Mouse (Mus musculus) cerebellum, adult 2 months (tissue): Measurements from ENCODE around the gene Hpse. TPM values are rescaled to one million over a fixed set of nuclear protein-coding genes. Genes with fewer than 3 reads are reported as not detected.

Source experiments
- DNase-seq, 2 experiments: peaks; one replicate each; pipeline ENCODE4 v3.0.0; 2021
- H3K27ac ChIP-seq: fragments of 200-500 bp; 2 replicates; pipeline ENCODE4 v1.5.1; 2012; ENCODE audit warnings: low read length, control low read depth, inconsistent platforms; ENCODE audit not compliant: insufficient read depth
- H3K27me3 ChIP-seq: fragments of 200-500 bp; 2 replicates; pipeline ENCODE4 v1.6.1; 2012; ENCODE audit warnings: inconsistent platforms, mild to moderate bottlenecking, low read length, moderate library complexity; ENCODE audit not compliant: control insufficient read depth, insufficient read depth
- H3K4me1 ChIP-seq: fragments of 200-500 bp; 2 replicates; pipeline ENCODE4 v1.6.1; 2011; ENCODE audit warnings: low read length; ENCODE audit not compliant: control insufficient read depth, insufficient read depth
- H3K4me3 ChIP-seq: fragments of 200-500 bp; replicated peaks from 2 replicates; pipeline ENCODE3; 2011; ENCODE audit warnings: mild to moderate bottlenecking, low read depth, low read length, control low read depth; ENCODE audit not compliant: insufficient read depth
- CTCF ChIP-seq: fragments of 200-500 bp; IDR thresholded peaks from 2 replicates; pipeline ENCODE4 v1.5.1; 2011; ENCODE audit warnings: low read depth, mild to moderate bottlenecking, control low read depth, low read length, moderate library complexity, borderline replicate concordance; ENCODE audit not compliant: insufficient read depth
- POLR2A ChIP-seq: fragments of 200-500 bp; IDR thresholded peaks from 2 replicates; pipeline ENCODE4 v1.6.1; 2011; ENCODE audit warnings: low read length, control low read depth, borderline replicate concordance; ENCODE audit not compliant: insufficient read depth
- WGBS: fragments of 180-500 bp; shearing (Covaris S2); methylation state at CpG from one replicate; pipeline ENCODE4 v1.1.7; 2018; 5-methylcytosine and 5-hydroxymethylcytosine counted together
- polyA plus RNA-seq: library from polyadenylated mRNA; depleted of rRNA; stranded (reverse); fragments of >200 nt; gene quantifications from 2 replicates; pipeline ENCODE4 v1.2.3, GENCODE M21; 2012

Hpse gene
- polyA plus RNA-seq, 1 experiment, result 0.67 TPM

- Histone ChIP-seq H3K4me1 (no peaks in the 10 kb centered on the region), H3K27ac (peak within 1 kb of the TSS; percentile 83), H3K4me3 (peak within 1 kb of the TSS; percentile 98), H3K27me3 (no peaks in the 10 kb centered on the region)
- DNase-seq, result peak; percentile 81 to 85
- 9% methylated on average over 17 of the region's 17 CpGs for WGBS
- TF ChIP-seq POLR2A (no peak), CTCF (peak; percentile 69)
Observed at GRCm38 (mm10) chr5:100674711-100675376, 44.7 kb downstream of the Hpse start, which contains the start of gene Coq2. Coq2 (minus strand) TSS chr5:100675140.

GRCm38 (mm10) chr5:100673745-100674486 lies 45.6 kb downstream of the Hpse start:
- Histone ChIP-seq H3K27me3 (no peaks in the 10 kb centered on the region), H3K4me1 (no peaks in the 10 kb centered on the region), H3K4me3 (peak overlapping the region; percentile 98), H3K27ac (peak overlapping the region; percentile 83)
- peak; percentile 91 to 94 for DNase-seq
- TF ChIP-seq CTCF, result no peak
- peak; percentile 67 for TF ChIP-seq POLR2A
- under 1% methylated on average over 71 of the region's 71 CpGs for WGBS

- Histone ChIP-seq H3K4me1 (no peaks in the 10 kb centered on the region), H3K27me3 (no peaks in the 10 kb centered on the region), H3K4me3 (no peak overlapping the region), H3K27ac (no peak overlapping the region)
- DNase-seq, result peak in 1 of 2 experiments; percentile 11
- TF ChIP-seq POLR2A, result no peak
- WGBS, result 73% methylated on average over 4 of the region's 4 CpGs
Observed at GRCm38 (mm10) chr5:100672403-100672802, 47.1 kb downstream of the Hpse start.

- TF ChIP-seq POLR2A, result no peak
- no peak for TF ChIP-seq CTCF
- WGBS, result 88% methylated on average over 3 of the region's 3 CpGs
- H3K27ac ChIP-seq, result no peak overlapping the region
- no peaks in the 10 kb centered on the region for H3K4me1 ChIP-seq
- H3K27me3 ChIP-seq, result no peaks in the 10 kb centered on the region
- H3K4me3 ChIP-seq, result no peak overlapping the region
- DNase-seq, result no peak
Observed at GRCm38 (mm10) chr5:100671897-100672296, 47.6 kb downstream of the Hpse start.

GRCm38 (mm10) chr5:100671398-100671797 lies 48.1 kb downstream of the Hpse start:
- Histone ChIP-seq H3K4me1 (no peaks in the 10 kb centered on the region), H3K27me3 (no peaks in the 10 kb centered on the region), H3K27ac (no peak overlapping the region), H3K4me3 (no peak overlapping the region)
- 15% methylated on average over 5 of the region's 5 CpGs for WGBS
- TF ChIP-seq POLR2A, result no peak
- peak; percentile 59; the same call in 1 of the 2 replicates for TF ChIP-seq CTCF
- peak; percentile 45 to 55 for DNase-seq

GRCm38 (mm10) chr5:100666965-100667364 lies 52.6 kb downstream of the Hpse start:
- no peak for DNase-seq
- 86% methylated on average over 1 of the region's 1 CpGs for WGBS

GRCm38 (mm10) chr5:100663854-100664253 lies 55.7 kb downstream of the Hpse start:
- H3K27me3 ChIP-seq, result no peaks in the 10 kb centered on the region
- H3K4me3 ChIP-seq, result no peak overlapping the region
- TF ChIP-seq CTCF (peak; percentile 28; the same call in 1 of the 2 replicates), POLR2A (no peak)
- 49% methylated on average over 5 of the region's 5 CpGs for WGBS
- H3K4me1 ChIP-seq, result no peaks in the 10 kb centered on the region
- peak in 1 of 2 experiments; percentile 18 for DNase-seq
- no peak overlapping the region for H3K27ac ChIP-seq

More at GRCm38 (mm10) chr5:100666965-100667364, 52.6 kb downstream of the Hpse start:
- H3K4me3 ChIP-seq, result no peak overlapping the region
- H3K4me1 ChIP-seq, result no peaks in the 10 kb centered on the region
- no peak for TF ChIP-seq POLR2A
- TF ChIP-seq CTCF, result no peak
- H3K27me3 ChIP-seq, result no peaks in the 10 kb centered on the region
- no peak overlapping the region for H3K27ac ChIP-seq

GRCm38 (mm10) chr5:100663011-100663410 lies 56.5 kb downstream of the Hpse start:
- TF ChIP-seq POLR2A (no peak), CTCF (no peak)
- DNase-seq, result no peak
- no peaks in the 10 kb centered on the region for H3K4me1 ChIP-seq
- no peaks in the 10 kb centered on the region for H3K27me3 ChIP-seq
- no peak overlapping the region for H3K4me3 ChIP-seq
- WGBS, result 92% methylated on average over 6 of the region's 6 CpGs
- H3K27ac ChIP-seq, result no peak overlapping the region

- Histone ChIP-seq H3K4me3 (no peak overlapping the region), H3K4me1 (no peaks in the 10 kb centered on the region), H3K27ac (no peak overlapping the region), H3K27me3 (no peaks in the 10 kb centered on the region)
- TF ChIP-seq POLR2A (no peak), CTCF (no peak)
- 76% methylated on average over 6 of the region's 6 CpGs for WGBS
- no peak for DNase-seq
Observed at GRCm38 (mm10) chr5:100658460-100658859, 61.1 kb downstream of the Hpse start.
